Comparison of ENCODE assay signal across 20 mouse cellular contexts in genomic region chr7:126499416-126499815, GRCm38 (mm10). TPM values are rescaled to one million over a fixed set of nuclear protein-coding genes. Genes with fewer than 3 reads are reported as not detected.
"Had no signal": no experiment of that assay in that cellular context is flagged by ENCODE, and none has a peak within 500 bp of the region (broad histone marks: within the 10 kb centered on the region; RNA-seq: fewer than 3 reads in every experiment).

No protein-coding gene starts in this region.

- DNase-seq: liver, embryonic 13.5 days; lung, adult 18-20 months; lung, embryonic 14.5 days; lung, postnatal 10 days; lung, postnatal 4 days; midbrain, embryonic 14.5 days; retina, postnatal 1 day; right cerebral cortex, adult 18-20 months; right cerebral cortex, postnatal 25 days; right cerebral cortex, postnatal 4 days; spleen, adult 18-20 months; thymus, adult 18-20 months; thymus, postnatal 14 days; thymus, postnatal 36 days had no signal

- H3K27ac ChIP-seq: liver, embryonic 13.5 days; liver, embryonic 15.5 days; midbrain, embryonic 12.5 days; neural tube, embryonic 13.5 days; neural tube, embryonic 15.5 days had no signal

- H3K27me3 ChIP-seq: liver, embryonic 13.5 days; liver, embryonic 15.5 days; megakaryocyte, embryonic 14.5 days; midbrain, embryonic 12.5 days; neural tube, embryonic 13.5 days; neural tube, embryonic 15.5 days had no signal

- H3K9me3 ChIP-seq: liver, embryonic 13.5 days; liver, embryonic 15.5 days; megakaryocyte, embryonic 14.5 days; midbrain, embryonic 12.5 days; neural tube, embryonic 13.5 days; neural tube, embryonic 15.5 days had no signal

- H3K4me3 ChIP-seq: liver, embryonic 15.5 days; midbrain, embryonic 12.5 days; neural tube, embryonic 13.5 days; neural tube, embryonic 15.5 days had no signal

- H3K9ac ChIP-seq: liver, embryonic 13.5 days; liver, embryonic 15.5 days; lung, embryonic 14.5 days; midbrain, embryonic 12.5 days; neural tube, embryonic 13.5 days; neural tube, embryonic 15.5 days had no signal

- H3K4me2 ChIP-seq: liver, embryonic 13.5 days; liver, embryonic 15.5 days; lung, embryonic 14.5 days; midbrain, embryonic 12.5 days; neural tube, embryonic 13.5 days; neural tube, embryonic 15.5 days had no signal

RNA-seq across cellular contexts. Expression of gene Atp2a1, which starts 36.5 kb away (rescaled TPM):
- polyA plus RNA-seq: lung, embryonic 14.5 days; stomach, embryonic 14.5 days had no signal
